Mouse (Mus musculus): Measurements from ENCODE around the gene Rilp. TPM values are rescaled to one million over a fixed set of nuclear protein-coding genes. Genes with fewer than 3 reads are reported as not detected.

Rilp gene
- polyA plus RNA-seq, 1 experiment from 2014 or later, result 2.7 TPM

- ATAC-seq (ENCODE audit: low FRiP score, low TSS enrichment), result peak; percentile 70
- no peak overlapping the region for H3K4me3 ChIP-seq (ENCODE audit: low read depth, low read length)
- WGBS, result 88% methylated on average over 10 of the region's 10 CpGs
- no peak for DNase-seq (ENCODE audit: low spot score)
- TF ChIP-seq EP300 (optimal IDR thresholded peaks at IDR 0.05), result no peak
- no peak for TF ChIP-seq CTCF (IDR thresholded peaks at IDR 0.05; ENCODE audit: low read depth)
- peaks cover 77% of the 10 kb centered on the region for H3K36me3 ChIP-seq (ENCODE audit: control insufficient read depth, insufficient read depth, low read length)
- H3K4me1 ChIP-seq (replicated peaks; ENCODE audit: control insufficient read depth, insufficient read depth), result no peaks in the 10 kb centered on the region
- H3K27ac ChIP-seq (replicated peaks), result no peak overlapping the region
- no peak overlapping the region for H3K9ac ChIP-seq (ENCODE audit: low read length)
- H3K27me3 ChIP-seq (ENCODE audit: control insufficient read depth, insufficient read depth, low read length), result no peaks in the 10 kb centered on the region
- H3K9me3 ChIP-seq (ENCODE audit: control insufficient read depth, low read length), result no peaks in the 10 kb centered on the region
- no peak overlapping the region for H3K4me2 ChIP-seq (replicated peaks; ENCODE audit: low read depth)
Observed at GRCm38 (mm10) chr11:75494296-75495049, 15.4 kb upstream of the Rilp start.

- H3K4me3 ChIP-seq (ENCODE audit: low read depth, low read length), result no peak overlapping the region
- no peak overlapping the region for H3K27ac ChIP-seq (replicated peaks)
- DNase-seq (ENCODE audit: low spot score), result no peak
- no peaks in the 10 kb centered on the region for H3K4me1 ChIP-seq (replicated peaks; ENCODE audit: control insufficient read depth, insufficient read depth)
- ATAC-seq (ENCODE audit: low FRiP score, low TSS enrichment), result no peak
- TF ChIP-seq EP300 (optimal IDR thresholded peaks at IDR 0.05) (no peak), CTCF (IDR thresholded peaks at IDR 0.05; ENCODE audit: low read depth) (no peak)
- H3K36me3 ChIP-seq (ENCODE audit: control insufficient read depth, insufficient read depth, low read length), result peaks cover 75% of the 10 kb centered on the region
- WGBS, result 63% methylated on average over 1 of the region's 1 CpGs
- H3K4me2 ChIP-seq (replicated peaks; ENCODE audit: low read depth), result no peak overlapping the region
- H3K9me3 ChIP-seq (ENCODE audit: control insufficient read depth, low read length), result no peaks in the 10 kb centered on the region
- H3K9ac ChIP-seq (ENCODE audit: low read length), result no peak overlapping the region
- no peaks in the 10 kb centered on the region for H3K27me3 ChIP-seq (ENCODE audit: control insufficient read depth, insufficient read depth, low read length)
Observed at GRCm38 (mm10) chr11:75498126-75498525, 11.8 kb upstream of the Rilp start.

- 90% methylated on average over 4 of the region's 4 CpGs for WGBS
- peaks cover 3% of the 10 kb centered on the region; the same call in 1 of the 2 replicates for H3K4me1 ChIP-seq (replicated peaks; ENCODE audit: control insufficient read depth, insufficient read depth)
- H3K36me3 ChIP-seq (ENCODE audit: control insufficient read depth, insufficient read depth, low read length), result peaks cover 33% of the 10 kb centered on the region
- no peak overlapping the region for H3K4me3 ChIP-seq (ENCODE audit: low read depth, low read length)
- H3K9ac ChIP-seq (ENCODE audit: low read length), result no peak overlapping the region
- TF ChIP-seq CTCF (IDR thresholded peaks at IDR 0.05; ENCODE audit: low read depth) (no peak), EP300 (optimal IDR thresholded peaks at IDR 0.05) (no peak)
- H3K27me3 ChIP-seq (ENCODE audit: control insufficient read depth, insufficient read depth, low read length), result no peaks in the 10 kb centered on the region
- no peaks in the 10 kb centered on the region for H3K9me3 ChIP-seq (ENCODE audit: control insufficient read depth, low read length)
- H3K27ac ChIP-seq (replicated peaks), result no peak overlapping the region
- no peak overlapping the region for H3K4me2 ChIP-seq (replicated peaks; ENCODE audit: low read depth)
- DNase-seq (ENCODE audit: low spot score), result no peak
- no peak for ATAC-seq (ENCODE audit: low FRiP score, low TSS enrichment)
Observed at GRCm38 (mm10) chr11:75508162-75508561, 1.7 kb upstream of the Rilp start.

- no peaks in the 10 kb centered on the region for H3K27me3 ChIP-seq (ENCODE audit: control insufficient read depth, insufficient read depth, low read length)
- no peak overlapping the region for H3K4me3 ChIP-seq (ENCODE audit: low read depth, low read length)
- TF ChIP-seq EP300 (optimal IDR thresholded peaks at IDR 0.05) (no peak), CTCF (IDR thresholded peaks at IDR 0.05; ENCODE audit: low read depth) (no peak)
- DNase-seq (ENCODE audit: low spot score), result peak; percentile 36
- H3K9ac ChIP-seq (ENCODE audit: low read length), result no peak overlapping the region
- H3K9me3 ChIP-seq (ENCODE audit: control insufficient read depth, low read length), result no peaks in the 10 kb centered on the region
- H3K36me3 ChIP-seq (ENCODE audit: control insufficient read depth, insufficient read depth, low read length), result peaks cover 27% of the 10 kb centered on the region
- H3K4me2 ChIP-seq (replicated peaks; ENCODE audit: low read depth), result no peak overlapping the region
- ATAC-seq (ENCODE audit: low FRiP score, low TSS enrichment), result no peak
- H3K4me1 ChIP-seq (replicated peaks; ENCODE audit: control insufficient read depth, insufficient read depth), result peaks cover 3% of the 10 kb centered on the region; the same call in 1 of the 2 replicates
- H3K27ac ChIP-seq (replicated peaks), result peak overlapping the region; percentile 95
- 55% methylated on average over 8 of the region's 8 CpGs for WGBS
Observed at GRCm38 (mm10) chr11:75508904-75509303, 990 bp upstream of the Rilp start.

GRCm38 (mm10) chr11:75510627-75510993 is 716 bp downstream of the Rilp start:
- 1% methylated on average over 24 of the region's 24 CpGs for WGBS
- H3K27me3 ChIP-seq (ENCODE audit: control insufficient read depth, insufficient read depth, low read length), result no peaks in the 10 kb centered on the region
- peak; percentile 90 for ATAC-seq (ENCODE audit: low FRiP score, low TSS enrichment)
- H3K9me3 ChIP-seq (ENCODE audit: control insufficient read depth, low read length), result no peaks in the 10 kb centered on the region
- peak overlapping the region; percentile 99 for H3K4me2 ChIP-seq (replicated peaks; ENCODE audit: low read depth)
- DNase-seq (ENCODE audit: low spot score), result peak; percentile 96
- peaks cover 3% of the 10 kb centered on the region; the same call in 1 of the 2 replicates for H3K4me1 ChIP-seq (replicated peaks; ENCODE audit: control insufficient read depth, insufficient read depth)
- TF ChIP-seq EP300 (optimal IDR thresholded peaks at IDR 0.05), result no peak
- TF ChIP-seq CTCF (IDR thresholded peaks at IDR 0.05; ENCODE audit: low read depth), result peak; percentile 95
- H3K36me3 ChIP-seq (ENCODE audit: control insufficient read depth, insufficient read depth, low read length), result peaks cover 19% of the 10 kb centered on the region
- H3K27ac ChIP-seq (replicated peaks), result peak overlapping the region; percentile 95
- H3K9ac ChIP-seq (ENCODE audit: low read length), result peak overlapping the region; percentile 68
- H3K4me3 ChIP-seq (ENCODE audit: low read depth, low read length), result peak overlapping the region; percentile 57

GRCm38 (mm10) chr11:75511213-75511612 is 1.3 kb downstream of the Rilp start:
- H3K4me2 ChIP-seq (replicated peaks; ENCODE audit: low read depth), result peak overlapping the region; percentile 99; the same call in 1 of the 2 replicates
- H3K27me3 ChIP-seq (ENCODE audit: control insufficient read depth, insufficient read depth, low read length), result no peaks in the 10 kb centered on the region
- no peak overlapping the region for H3K9ac ChIP-seq (ENCODE audit: low read length)
- H3K4me3 ChIP-seq (ENCODE audit: low read depth, low read length), result no peak overlapping the region
- TF ChIP-seq EP300 (optimal IDR thresholded peaks at IDR 0.05) (no peak), CTCF (IDR thresholded peaks at IDR 0.05; ENCODE audit: low read depth) (no peak)
- no peaks in the 10 kb centered on the region for H3K9me3 ChIP-seq (ENCODE audit: control insufficient read depth, low read length)
- peaks cover 3% of the 10 kb centered on the region; the same call in 1 of the 2 replicates for H3K4me1 ChIP-seq (replicated peaks; ENCODE audit: control insufficient read depth, insufficient read depth)
- DNase-seq (ENCODE audit: low spot score) (no peak), ATAC-seq (ENCODE audit: low FRiP score, low TSS enrichment) (no peak)
- H3K27ac ChIP-seq (replicated peaks), result peak overlapping the region; percentile 53; the same call in 1 of the 2 replicates
- H3K36me3 ChIP-seq (ENCODE audit: control insufficient read depth, insufficient read depth, low read length), result peaks cover 16% of the 10 kb centered on the region
- WGBS, result 68% methylated on average over 6 of the region's 6 CpGs
